Mouse (Mus musculus): ENCODE measurements around the gene Auts2.
"Not testable (repeated sequence)": the region's sequence is repeated elsewhere in the genome, so short reads cannot be mapped to it uniquely, and the experiment has no call there.

Gene Auts2

DNA sequence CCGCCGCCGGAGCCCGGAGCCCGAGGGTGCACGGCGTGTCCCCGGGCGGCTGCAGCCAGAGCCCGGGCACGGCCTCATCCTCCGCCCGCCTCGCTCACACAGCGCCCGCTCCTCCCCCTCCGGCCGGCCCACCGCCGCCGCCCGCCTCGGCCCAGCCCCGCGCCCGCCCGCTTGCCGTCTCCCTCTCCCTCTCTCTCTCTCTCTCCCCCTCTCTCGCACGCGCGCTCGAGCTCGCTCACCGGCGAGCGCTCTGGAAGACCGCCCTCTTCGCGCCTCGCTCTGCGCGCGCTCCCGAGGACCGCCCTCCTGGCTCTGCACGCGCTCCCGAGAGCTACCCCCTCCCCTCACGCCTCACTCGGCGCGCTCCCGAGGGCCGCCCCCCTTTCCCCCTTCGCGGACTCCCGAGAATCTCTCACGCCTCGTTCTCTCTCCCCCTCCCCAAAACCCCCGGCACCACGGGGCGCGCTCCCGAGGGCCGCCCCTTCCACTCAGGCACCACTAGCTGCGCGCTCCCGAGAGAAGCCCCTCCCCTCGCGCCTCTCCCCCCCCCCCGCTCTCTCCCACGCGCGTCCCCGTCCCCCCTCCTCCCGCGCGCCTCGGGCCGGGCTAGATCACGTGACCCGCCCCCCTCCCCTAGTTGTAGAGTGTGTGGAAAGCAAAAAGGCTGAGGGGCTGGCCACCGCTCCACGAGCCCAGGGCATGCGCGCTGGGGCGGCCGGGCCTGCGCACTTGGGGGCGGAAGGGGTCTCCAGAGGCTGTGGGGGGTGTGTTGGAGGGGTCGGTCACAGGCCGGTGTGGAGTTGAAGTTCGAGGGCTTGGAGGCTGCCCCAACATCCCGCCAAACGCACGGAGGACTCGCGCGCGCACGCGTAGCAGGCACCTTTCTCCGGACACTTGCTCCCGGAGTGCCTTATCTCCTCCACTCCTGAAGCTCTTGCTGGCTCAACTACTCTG lies at the start of gene Auts2:
TSS of gene Auts2 (minus strand) at position 227 of the 954 bp plus-strand sequence.
- CTCF ChIA-PET = no interaction called here

DNA sequence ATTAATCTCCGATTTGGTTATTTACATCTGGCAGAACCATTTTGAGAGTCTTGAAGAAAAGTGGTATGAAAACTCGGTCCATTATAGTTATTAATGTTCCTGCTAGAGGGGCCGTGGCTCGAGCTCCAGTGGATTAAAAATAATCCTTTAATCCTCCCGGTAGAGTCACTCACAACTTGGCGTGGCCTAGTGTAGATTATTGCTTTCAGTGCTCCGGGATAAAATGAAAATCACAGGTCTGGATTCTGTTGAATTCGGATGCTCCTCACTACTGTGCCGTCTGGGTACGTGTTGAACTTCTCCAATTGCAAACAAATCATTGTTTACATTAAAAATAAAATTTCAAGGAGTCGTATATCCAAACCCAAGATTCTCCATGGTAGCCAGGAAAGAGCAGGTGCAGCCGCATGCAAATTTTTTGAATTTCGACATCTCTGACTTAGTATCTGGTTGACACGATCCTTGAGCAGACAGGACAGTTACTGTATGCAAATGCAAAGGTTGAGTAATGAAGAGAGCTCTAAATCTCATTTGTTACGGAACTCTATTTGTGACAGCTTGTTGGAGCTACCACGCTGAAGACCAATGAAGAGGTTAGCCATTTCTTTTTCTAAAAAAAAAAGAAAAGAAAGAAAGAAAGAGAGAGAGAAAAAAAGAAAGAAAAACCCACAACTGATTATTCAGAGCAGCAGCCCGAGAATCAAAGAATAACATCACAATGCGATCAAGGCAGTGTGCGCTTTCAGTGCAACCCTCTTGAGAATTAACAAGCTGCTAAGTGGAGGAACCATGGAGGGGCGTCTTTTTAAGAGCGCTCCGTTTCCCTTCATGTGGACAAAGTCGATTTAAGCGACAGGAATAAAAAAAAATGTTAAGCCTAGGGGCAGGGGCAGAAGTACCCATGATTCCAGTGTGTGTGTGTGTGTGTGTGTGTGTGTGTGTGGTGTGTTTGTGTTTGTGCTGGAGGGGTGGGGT lies 48.9 kb upstream of the Auts2 start:
- CTCF ChIA-PET = no interaction called here

DNA sequence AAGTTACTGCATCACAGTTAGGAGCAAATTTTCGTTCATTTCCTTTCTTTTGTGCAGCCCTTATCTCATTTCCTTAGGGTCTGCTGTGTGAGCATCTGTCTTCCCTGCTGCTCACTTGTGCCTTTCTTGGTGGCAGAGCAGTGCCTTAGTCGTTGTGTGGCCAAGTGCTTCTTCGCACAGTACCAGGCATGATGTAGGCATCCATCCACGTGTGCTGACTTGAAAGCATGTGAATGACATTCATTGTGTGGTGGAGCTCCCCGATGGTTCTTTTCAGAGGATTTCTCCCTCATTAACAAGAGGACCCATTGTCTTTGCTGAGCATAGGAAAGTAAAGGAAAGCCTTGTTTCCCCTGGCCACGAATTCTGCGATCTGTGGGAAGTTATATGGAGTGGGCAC lies 36.6 kb upstream of the Auts2 start:
- CTCF ChIA-PET = no interaction called here

DNA sequence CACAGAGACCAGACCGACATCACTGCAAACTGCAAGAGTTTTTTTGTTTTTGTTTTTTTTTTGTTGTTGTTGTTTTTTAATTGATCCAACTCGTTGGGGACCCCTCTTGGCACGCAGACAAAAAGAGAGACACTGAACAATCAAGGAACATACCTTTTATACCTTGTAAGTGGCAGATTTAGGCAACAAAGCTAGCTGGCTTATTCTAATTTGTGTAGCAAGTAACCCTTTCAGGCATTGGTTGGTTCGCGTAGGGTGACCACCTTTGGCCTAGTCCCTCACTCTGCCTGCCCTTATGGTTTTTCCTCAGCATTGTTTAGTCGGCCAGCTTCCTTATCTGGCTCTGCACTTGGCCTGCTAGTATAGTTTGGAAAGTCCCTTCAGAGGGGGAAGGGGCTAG lies 17.6 kb upstream of the Auts2 start:
- CTCF ChIA-PET = not testable (repeated sequence)

DNA sequence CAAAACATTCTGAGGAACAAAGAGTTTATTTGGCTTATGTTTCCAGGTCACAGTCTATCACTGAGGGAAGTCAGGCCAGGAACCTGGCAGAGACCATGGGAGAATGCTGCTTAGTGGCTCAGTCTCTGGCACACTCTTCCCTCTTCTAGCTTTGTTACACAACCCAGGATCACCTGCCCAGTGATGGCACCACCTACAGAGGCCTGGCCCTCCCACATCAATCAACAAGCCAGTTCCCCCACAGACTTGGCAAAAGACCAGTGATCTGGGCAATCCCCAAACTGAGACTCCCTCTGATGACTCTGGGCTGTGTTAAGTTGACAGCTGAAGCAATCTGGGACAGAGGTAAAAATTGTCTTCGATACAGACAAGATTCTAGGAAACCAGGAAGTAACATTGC lies 2.6 kb upstream of the Auts2 start:
- CTCF ChIA-PET = no interaction called here

DNA sequence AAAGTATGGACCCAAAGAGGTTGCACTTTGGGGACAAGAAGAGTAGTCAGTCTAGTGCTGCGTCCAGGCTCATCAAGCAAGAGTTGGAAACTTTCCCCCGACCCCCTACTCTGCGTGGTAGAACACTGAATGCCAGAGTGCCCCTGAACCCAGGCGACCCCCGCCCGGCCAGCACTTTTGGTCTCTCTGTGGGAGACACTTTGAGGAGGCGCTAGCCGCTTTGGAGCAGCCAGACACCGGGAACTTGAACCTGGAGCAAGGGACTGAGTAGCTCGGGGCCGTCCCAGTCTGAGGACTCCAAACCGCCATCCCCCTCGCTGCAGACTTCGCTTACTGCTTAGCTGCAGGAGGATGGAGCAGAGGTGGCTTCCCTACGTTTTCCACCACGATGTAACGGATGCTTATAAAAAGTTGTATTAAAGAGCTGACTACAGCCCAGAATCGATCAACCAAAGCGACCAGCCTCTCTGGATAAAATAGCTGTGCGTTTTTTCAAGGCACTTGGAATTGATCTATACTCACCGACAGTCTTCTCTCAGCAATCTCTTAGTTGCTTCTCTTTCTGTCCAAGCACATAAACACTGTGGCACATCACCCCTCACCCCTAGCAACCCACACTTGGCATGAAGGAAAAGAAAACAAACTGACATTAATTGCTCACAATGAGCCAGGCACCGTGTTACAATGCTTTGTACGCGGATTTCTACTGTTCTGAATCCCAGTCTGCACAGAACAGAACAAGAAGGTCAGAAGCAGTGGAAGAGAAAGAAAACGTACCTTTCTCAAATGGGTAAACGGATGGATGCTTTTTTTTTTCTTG lies 1.2 kb upstream of the Auts2 start:
- CTCF ChIA-PET = no interaction called here

DNA sequence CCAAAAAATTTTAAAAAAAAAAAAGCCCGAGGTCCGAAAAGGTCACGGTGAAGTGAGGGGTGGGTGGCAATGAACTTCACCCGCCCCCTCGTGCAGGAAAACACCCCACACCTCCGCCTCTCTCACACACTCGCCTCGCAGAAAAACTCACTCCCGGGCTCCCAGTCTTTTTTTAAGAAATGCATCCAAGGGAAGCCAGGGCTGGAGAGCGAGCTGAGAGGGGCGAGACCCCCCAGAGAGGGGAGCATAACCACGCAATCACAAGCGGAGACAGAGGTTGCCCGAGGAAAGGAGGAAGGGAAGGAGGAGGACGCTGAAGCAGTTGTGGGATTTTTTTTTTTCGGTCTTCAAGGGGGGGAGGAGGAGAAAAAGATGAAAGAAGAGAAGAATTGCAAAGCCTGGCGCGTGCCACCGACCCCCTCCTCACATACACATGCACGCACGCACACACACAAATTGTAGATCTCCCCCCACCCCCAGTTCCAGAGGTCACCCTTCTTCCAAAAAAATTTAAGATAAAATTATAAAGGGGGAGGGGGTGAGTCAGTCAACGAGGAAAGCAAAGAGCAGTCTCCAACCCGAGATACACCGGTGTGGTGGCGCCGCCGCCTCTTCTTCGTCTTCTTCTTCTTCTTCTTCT lies 643 bp downstream of the Auts2 start:
- CTCF ChIA-PET = no interaction called here

DNA sequence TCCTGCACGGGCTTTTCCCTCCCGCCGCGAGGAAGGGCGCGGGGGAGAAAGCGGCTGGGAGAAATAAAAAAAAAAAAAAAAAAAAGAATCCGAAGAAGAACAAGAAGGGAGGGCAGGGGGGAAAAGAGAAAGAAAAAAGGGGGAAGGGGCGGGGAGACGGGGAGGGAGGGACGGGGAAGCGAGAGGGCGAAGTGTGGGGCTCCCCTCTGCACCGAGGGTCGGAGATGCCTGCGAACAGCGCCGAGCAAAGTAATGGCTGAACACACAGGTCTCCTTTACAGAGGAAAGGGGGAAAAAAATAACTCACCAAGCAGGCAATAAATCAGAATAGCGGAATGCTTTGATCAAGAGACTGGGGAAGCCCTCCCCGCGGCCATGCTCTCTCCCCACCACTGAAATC lies 1.2 kb downstream of the Auts2 start:
- CTCF ChIA-PET = no interaction called here

DNA sequence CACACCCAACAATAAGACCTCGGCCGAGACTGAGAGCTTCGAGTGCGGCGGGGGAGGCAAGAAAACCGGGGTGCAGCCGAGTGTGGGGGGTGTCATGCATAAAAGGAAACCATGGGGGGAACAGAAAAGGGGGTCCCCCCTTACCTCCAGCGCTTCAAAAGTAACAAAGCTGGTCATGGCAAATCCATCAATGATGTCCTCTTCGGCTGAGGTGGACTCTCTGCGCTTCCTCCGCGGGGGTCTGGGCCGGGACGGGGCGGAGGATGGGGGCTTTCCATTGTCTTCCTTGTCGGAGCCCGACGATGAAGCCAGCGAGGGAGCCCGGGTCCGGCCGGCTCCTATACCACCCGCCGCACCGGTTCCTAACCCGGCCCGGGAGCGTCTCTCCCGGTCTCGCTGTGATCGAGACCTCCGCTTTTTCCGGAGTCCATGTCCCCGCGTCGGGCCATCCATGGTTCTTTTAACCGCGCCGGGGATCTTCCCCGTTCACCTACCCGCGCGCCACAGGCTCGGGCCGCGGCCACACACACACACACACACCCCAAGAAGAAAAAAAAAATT lies 1.7 kb downstream of the Auts2 start:
- CTCF ChIA-PET = no interaction called here

DNA sequence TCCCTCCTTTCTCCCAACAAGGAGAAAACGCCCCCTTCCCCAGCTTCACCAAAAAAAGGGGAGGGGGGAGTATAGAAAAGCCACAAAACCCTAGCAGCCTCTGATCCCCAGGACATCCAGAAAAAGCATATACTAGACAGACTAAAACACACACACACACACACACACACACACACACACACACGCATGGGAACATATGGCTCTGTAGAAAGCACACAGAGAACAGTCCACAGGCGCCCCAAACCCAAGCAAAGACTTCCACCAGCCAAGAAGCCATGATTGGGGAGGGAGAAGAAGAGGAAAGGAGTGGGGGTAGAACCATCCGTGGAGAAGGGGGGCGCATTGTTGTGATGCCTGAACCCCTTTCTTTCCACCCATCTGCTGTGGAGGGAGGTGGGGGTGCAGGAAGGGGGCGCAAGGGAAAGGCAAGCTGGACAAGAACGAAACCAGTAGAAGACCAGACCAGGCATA lies 2.3 kb downstream of the Auts2 start:
- CTCF ChIA-PET = no interaction called here

DNA sequence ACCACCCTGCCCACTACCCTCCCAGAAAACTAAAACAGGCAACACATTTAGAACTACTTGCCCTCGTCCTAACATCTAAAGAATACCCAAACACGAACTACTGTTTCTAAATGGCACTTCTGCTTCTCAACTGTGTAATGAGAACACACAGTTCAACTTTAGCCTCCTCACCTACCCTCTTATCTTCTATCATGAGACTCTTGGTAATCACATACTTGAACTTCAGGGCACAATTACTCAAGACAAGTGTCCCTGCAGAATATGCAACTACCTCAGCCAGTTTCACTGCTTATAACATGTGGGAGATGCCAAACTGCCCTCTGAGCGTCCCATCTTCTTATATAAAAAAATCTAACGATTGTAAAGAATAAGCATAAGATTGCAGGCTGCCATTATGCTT lies 5.7 kb downstream of the Auts2 start:
- CTCF ChIA-PET = no interaction called here

DNA sequence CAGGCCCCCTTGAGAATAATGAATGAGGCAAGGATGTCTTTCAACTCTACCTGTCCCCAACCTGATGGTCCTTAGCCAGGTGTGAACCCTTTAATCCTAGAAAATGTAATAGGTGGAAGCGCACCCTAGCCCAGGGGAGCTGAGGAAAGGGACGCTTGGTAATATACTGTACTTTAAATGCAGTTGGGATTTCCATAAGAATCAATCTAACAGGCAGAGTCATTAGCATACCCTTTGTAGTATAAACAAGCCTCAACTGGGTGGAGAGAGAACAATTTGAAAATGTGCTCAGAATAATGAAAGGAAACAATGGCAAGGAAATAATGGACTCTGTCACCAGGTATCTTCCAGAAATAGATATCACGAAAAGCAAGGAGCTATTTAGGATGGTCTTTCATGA lies 16.7 kb downstream of the Auts2 start:
- CTCF ChIA-PET = no interaction called here

DNA sequence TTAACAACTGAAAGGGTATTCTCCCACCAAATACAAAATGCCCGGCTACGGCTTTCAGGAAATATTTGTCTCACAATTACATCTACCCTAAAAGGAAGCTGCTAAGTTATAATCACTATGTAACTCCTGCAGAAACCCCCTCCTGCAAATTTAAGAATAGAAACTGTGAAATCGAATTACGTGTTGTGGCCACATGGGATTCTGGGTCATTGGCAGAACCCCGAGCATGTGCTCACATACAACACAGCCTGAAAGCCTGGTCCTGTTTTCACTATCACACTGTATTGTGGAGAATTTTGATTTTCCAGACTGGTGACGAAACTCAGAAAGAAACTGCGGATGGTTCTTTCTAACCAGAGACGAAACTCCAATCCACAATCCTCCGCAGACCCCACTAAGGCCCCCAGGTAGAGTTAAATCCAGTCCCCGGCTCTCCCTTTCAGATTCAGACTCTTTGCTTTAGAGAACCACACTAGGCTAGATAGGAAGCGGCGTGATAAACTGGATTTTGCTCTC lies 21.7 kb downstream of the Auts2 start:
- CTCF ChIA-PET = no interaction called here

DNA sequence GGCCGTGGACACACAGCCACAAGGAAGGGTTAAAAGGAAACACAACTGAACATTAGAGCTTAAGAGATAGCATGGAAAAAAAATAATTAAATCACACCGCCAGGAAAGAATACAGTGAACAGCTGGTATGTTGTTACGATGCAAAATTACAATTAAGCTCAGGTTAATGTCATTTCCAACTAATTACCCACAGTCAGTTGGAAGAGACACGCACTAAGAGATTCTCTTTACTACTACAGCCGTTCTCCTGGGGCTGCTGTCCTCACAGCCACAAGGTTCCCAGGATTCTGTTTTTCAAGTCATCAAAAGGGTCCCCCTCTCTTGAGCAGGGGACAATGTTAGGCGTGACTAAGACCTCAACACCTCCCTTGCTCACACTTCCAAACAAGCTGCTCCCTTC lies 25.3 kb downstream of the Auts2 start:
- CTCF ChIA-PET = no interaction called here

DNA sequence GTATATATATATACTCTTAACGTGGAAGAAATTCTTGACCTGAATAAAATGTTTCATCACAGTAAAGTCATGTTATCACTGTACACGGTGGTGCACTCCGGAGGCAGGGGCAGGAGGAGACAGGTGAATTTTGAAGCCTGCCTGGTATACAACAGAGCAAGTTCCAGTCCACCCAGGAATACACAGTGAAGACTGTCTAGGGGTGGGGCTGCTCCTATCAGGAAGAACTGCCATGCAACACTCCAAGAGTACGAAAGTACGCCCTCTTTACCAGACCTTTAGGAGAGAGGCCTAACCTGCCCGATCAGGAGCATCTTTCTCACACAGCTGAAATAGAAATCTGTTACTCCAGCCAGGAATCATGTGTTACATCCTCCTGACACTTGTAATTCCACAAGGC lies 28.6 kb downstream of the Auts2 start:
- CTCF ChIA-PET = no interaction called here

DNA sequence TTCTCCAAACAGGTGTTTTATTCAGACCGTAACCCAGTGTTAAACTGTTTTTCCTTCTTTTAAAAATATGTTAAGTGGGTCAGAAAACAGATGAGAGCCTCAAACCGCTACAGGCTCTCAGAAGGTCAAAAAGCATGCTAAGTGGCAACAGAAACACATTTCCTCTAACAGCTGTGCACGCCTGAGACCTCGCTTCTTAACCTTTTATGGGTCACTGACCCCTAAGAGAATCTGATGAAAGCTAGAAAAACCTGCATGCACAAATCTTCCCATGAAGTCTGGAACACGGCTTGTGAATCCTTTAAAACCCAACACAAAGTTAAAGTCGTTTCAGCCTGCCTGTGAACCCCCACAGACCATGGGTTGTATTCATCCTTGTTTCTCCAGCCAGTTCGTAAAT lies 29.9 kb downstream of the Auts2 start:
- CTCF ChIA-PET = interaction anchor here (0.6 kb wide), 1 partner anchor 25 kb away, joined by 3 read pairs; no protein-coding TSS in a partner anchor

DNA sequence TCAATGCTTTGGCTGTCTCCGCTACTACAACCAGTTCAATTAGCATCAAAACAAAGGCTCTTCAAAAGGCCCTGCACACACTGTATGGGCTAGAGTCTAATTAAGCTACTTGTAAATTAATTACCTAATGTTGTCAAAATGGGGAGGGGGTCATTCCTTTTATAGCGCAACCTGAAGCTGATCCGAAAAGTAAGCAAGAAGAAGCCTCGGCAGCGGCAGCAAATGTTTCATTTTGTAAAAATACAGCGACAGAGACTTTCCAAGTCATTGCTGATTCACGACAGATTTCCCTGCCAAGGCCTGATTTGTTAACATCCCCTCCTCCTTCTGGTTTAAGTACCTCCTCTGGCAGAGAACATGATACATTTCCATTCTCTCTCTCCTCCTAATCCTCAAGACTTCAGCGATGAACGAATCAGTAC lies 33.7 kb downstream of the Auts2 start:
- CTCF ChIA-PET = no interaction called here

DNA sequence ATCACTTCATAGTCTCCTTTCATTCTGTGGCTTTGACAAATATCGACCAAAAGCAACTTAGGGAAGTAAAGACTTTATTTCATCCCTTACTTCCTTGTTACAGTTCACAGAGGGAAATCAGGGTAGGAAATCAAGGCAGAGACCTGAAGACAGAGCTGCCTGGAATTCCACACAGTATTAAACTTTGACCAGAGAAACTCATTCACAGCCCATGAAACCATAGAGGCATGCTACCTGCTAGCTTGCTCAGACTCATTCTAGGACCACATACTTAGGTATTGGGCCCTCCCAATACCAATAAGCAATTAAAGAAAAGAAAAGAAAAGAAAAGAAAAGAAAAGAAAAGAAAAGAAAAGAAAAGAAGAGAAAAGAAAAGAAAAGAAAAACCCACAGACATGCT lies 38.3 kb downstream of the Auts2 start:
- CTCF ChIA-PET = no interaction called here

DNA sequence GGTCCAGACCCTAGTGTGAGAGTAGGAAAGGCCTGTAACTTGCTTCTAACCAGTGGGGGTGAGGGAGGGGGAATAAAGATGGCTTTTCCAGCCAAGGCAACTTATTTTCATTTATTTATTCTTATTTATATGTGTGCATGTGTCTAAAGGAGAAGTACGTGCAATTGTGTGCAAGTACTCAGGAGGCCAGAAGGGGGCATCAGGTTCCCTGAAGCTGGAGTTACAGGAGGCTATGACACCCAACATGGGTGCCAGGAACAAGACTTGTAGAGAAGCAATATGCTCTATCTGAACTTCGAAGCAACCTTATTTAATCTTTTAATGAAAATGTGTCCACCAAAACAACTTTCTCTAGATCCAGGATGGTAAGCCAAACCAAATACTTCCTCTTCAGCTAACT lies 39.7 kb downstream of the Auts2 start:
- CTCF ChIA-PET = no interaction called here

DNA sequence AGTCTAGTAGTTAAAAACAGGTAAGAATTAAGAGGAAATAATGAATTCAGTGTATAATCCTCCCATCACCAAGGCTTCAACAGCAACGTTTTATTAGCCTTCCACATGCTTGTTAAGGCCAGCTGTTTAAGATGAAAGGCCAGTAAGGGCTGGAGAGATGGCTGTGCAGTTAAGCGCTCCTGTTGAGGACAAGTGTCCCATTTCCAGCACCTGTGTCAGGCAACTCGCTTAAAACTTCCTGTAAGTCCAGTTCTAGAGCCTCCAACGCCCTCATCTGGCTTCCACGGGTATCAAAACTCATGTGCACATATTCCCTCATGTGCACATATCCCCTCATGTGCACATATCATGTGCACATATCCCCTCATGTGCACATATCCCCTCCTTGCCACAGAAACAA lies 41.1 kb downstream of the Auts2 start:
- CTCF ChIA-PET = no interaction called here

DNA sequence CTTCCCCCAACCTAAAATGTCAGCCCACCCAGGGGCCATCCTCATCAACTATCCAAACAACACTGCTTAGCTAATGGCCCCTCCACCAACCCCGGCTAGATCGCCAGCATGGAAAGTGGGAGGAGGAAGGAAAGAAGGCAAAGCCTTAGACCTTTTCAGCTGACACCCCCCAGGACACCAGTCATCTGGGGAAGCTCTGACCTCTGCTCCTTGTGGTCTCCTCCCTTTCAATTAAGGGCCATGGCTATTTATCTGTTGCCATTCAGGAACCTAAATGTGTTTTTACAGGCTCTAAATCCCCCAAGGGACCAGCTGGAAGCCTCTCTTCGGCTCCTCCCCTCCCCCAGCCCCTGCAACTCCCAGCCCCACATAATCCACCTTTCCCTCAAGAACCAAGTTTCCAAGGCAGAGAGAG lies 42.3 kb downstream of the Auts2 start:
- CTCF ChIA-PET = no interaction called here
